Mouse (Mus musculus) kidney, adult 2 months (tissue): ENCODE results near the gene Atp23.

ENCODE experiments used
- CTCF ChIP-seq: fragments of 200-500 bp; conservative IDR thresholded peaks from 2 replicates; pipeline ENCODE4 v1.5.1; 2011; ENCODE audit warnings: low read depth, mild to moderate bottlenecking, control low read depth, low read length, moderate library complexity, mixed read lengths; ENCODE audit not compliant: insufficient read depth, insufficient read length
- POLR2A ChIP-seq: fragments of 200-500 bp; IDR thresholded peaks from one replicate; pipeline ENCODE4 v1.6.1; 2011; ENCODE audit warnings: low read depth, low read length, control low read depth

DNA sequence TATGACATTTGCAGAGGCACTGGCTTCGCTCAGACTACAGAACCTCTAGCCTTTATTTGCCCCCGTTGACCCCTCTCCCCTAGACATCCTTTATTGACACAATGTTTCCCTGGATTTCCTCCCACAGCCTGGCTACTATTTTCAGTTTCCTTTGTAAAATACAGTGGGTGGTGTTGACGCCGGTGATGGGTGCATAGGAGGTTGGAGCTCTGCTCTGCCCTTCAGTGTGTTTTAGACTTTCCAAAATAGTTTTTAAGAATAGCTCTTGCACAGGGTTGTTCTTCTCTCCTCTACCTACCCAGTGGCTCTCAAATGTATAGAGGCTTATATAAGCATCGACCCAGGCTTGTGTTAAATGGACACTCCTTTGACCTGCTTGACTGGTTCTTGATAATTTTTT is 48.7 kb upstream of the Atp23 start:
- no peak for TF ChIP-seq POLR2A
- no peak for TF ChIP-seq CTCF
